Mouse (Mus musculus) heart, embryonic 14.5 days (tissue): Measurements from ENCODE around the gene Elavl3. TPM values are rescaled to one million over a fixed set of nuclear protein-coding genes. Genes with fewer than 3 reads are reported as not detected.

ENCODE experiments used
- ATAC-seq: fragments of 200-750 bp; cut with Nextera tagmentation; 2 replicates; pipeline ENCODE4 v1.8.0; 2017; ENCODE audit warnings: low read depth, moderate TSS enrichment; ENCODE audit not compliant: insufficient number of reproducible peaks, insufficient read depth, low FRiP score
- H3K27ac ChIP-seq, 2 experiments: fragments of 200-500 bp in 1 of 2; fragments of 300-500 bp in 1 of 2; sonication (generic) in 1 of 2; replicated peaks in 1 of 2; 2 replicates each; pipeline ENCODE4 v1.5.1; 2012 to 2014; ENCODE audit warnings: low read depth in 2 of 2, low read length in 2 of 2, control low read depth in 1 of 2, mild to moderate bottlenecking in 1 of 2, mixed read lengths in 1 of 2; ENCODE audit not compliant: control insufficient read depth in 1 of 2, insufficient read depth in 1 of 2
- H3K27me3 ChIP-seq: fragments of 300-500 bp; sonication (generic); 2 replicates; pipeline ENCODE4 v1.6.1; 2014; ENCODE audit warnings: mild to moderate bottlenecking, low read length, control low read depth; ENCODE audit not compliant: control insufficient read depth, insufficient read depth
- H3K36me3 ChIP-seq: fragments of 300-500 bp; sonication (generic); 2 replicates; pipeline ENCODE4 v1.6.1; 2014; ENCODE audit warnings: mild to moderate bottlenecking, control low read depth, low read length, mixed read lengths; ENCODE audit not compliant: control insufficient read depth, insufficient read depth
- H3K4me1 ChIP-seq, 2 experiments: fragments of 200-500 bp in 1 of 2; fragments of 300-500 bp in 1 of 2; sonication (generic) in 1 of 2; 2 replicates each; pipeline ENCODE4 v1.6.1; 2012 to 2014; ENCODE audit warnings: low read length in 2 of 2, control low read depth in 1 of 2, mixed read lengths in 1 of 2; ENCODE audit not compliant: control insufficient read depth in 2 of 2, insufficient read depth in 2 of 2
- H3K4me2 ChIP-seq: fragments of 300-500 bp; sonication (generic); 2 replicates; pipeline ENCODE4 v1.6.1; 2014; ENCODE audit warnings: mild to moderate bottlenecking, low read length
- H3K4me3 ChIP-seq, 2 experiments: fragments of 200-500 bp in 1 of 2; fragments of 300-500 bp in 1 of 2; sonication (generic) in 1 of 2; 2 replicates each; pipeline ENCODE4 v1.5.1; 2012 to 2014; ENCODE audit warnings: low read length in 2 of 2, mild to moderate bottlenecking in 2 of 2, control low read depth in 1 of 2, low read depth in 1 of 2, moderate library complexity in 1 of 2; ENCODE audit not compliant: control insufficient read depth in 1 of 2, insufficient read depth in 1 of 2
- H3K9ac ChIP-seq: fragments of 300-500 bp; sonication (generic); 2 replicates; pipeline ENCODE4 v1.6.1; 2014; ENCODE audit warnings: mild to moderate bottlenecking, low read length
- H3K9me3 ChIP-seq: fragments of 300-500 bp; sonication (generic); 2 replicates; pipeline ENCODE4 v1.6.1; 2016; ENCODE audit warnings: low read length, control low read depth; ENCODE audit not compliant: control insufficient read depth
- WGBS: fragments of 180-500 bp; shearing (Covaris S2); extraction: QIAGEN DNeasy Blood & Tissue Kit; methylation state at CpG from one replicate; pipeline ENCODE4 v1.1.7; 2014; 5-methylcytosine and 5-hydroxymethylcytosine counted together
- polyA plus RNA-seq: library from polyadenylated mRNA; unstranded; fragments of >200 nt; fragmentation: Nextera tagmentation; extraction: Ambion mirVana; gene quantifications from 2 replicates; pipeline ENCODE4 v1.2.1, GENCODE M21; 2014

Gene Elavl3
- polyA plus RNA-seq = 0.19 and 0.65 TPM in 2 replicates

- H3K4me3 ChIP-seq = peak within 1 kb of the TSS; percentile 30 to 39
- H3K4me1 ChIP-seq = peaks cover 8 to 20% of the 10 kb centered on the region in 2 experiments; a peak in 3 of 4 replicates
- peaks cover 4% of the 10 kb centered on the region; the same call in 1 of the 2 replicates for H3K36me3 ChIP-seq
- 1% methylated on average over 18 of the region's 28 CpGs for WGBS
- H3K27me3 ChIP-seq = peaks cover 68% of the 10 kb centered on the region
- no peak for ATAC-seq
- no peaks in the 10 kb centered on the region for H3K9me3 ChIP-seq
- H3K4me2 ChIP-seq = peak within 1 kb of the TSS; percentile 73
- peak within 1 kb of the TSS; percentile 48; the same call in 1 of the 2 replicates for H3K9ac ChIP-seq
- no peak within 1 kb of the TSS for H3K27ac ChIP-seq
These were observed at the start of gene Elavl3 for GRCm38 (mm10) chr9:22051958-22052254. Elavl3 (minus strand) TSS chr9:22052023.

- H3K4me1 ChIP-seq = peaks cover 13 to 15% of the 10 kb centered on the region in 2 experiments; a peak in 2 of 4 replicates
- peak overlapping the region; percentile 38 to 48 for H3K4me3 ChIP-seq
- H3K9me3 ChIP-seq = no peaks in the 10 kb centered on the region
- no peaks in the 10 kb centered on the region for H3K27me3 ChIP-seq
- peak overlapping the region; percentile 62 for H3K4me2 ChIP-seq
- H3K9ac ChIP-seq = peak overlapping the region; percentile 69
- under 1% methylated on average over 17 of the region's 18 CpGs for WGBS
- H3K27ac ChIP-seq = peak overlapping the region; percentile 68 to 86
- peaks cover 35% of the 10 kb centered on the region for H3K36me3 ChIP-seq
- ATAC-seq = peak; percentile 54
These were observed 48.1 kb upstream of the Elavl3 start for GRCm38 (mm10) chr9:22099922-22100321.

- no peaks in the 10 kb centered on the region for H3K27me3 ChIP-seq
- H3K36me3 ChIP-seq = peaks cover 31% of the 10 kb centered on the region
- peak within 1 kb of the TSS; percentile 38 to 48 for H3K4me3 ChIP-seq
- peak within 1 kb of the TSS; percentile 62 for H3K4me2 ChIP-seq
- WGBS = 3% methylated on average over 14 of the region's 14 CpGs
- H3K9me3 ChIP-seq = no peaks in the 10 kb centered on the region
- peak; percentile 60 for ATAC-seq
- peak within 1 kb of the TSS; percentile 68 to 86 for H3K27ac ChIP-seq
- peak within 1 kb of the TSS; percentile 69 for H3K9ac ChIP-seq
- peaks cover 13 to 15% of the 10 kb centered on the region in 2 experiments; a peak in 2 of 4 replicates for H3K4me1 ChIP-seq
These were observed 47.3 kb upstream of the Elavl3 start, which contains the start of gene Cnn1 for GRCm38 (mm10) chr9:22098993-22099696. Cnn1 (plus strand) TSS chr9:22099216.

GRCm38 (mm10) chr9:22095854-22096307 lies 44.1 kb upstream of the Elavl3 start:
- WGBS = 2% methylated on average over 24 of the region's 24 CpGs
- no peaks in the 10 kb centered on the region for H3K27me3 ChIP-seq
- H3K4me2 ChIP-seq = peak overlapping the region; percentile 72
- no peaks in the 10 kb centered on the region for H3K9me3 ChIP-seq
- no peaks in the 10 kb centered on the region for H3K36me3 ChIP-seq
- H3K4me1 ChIP-seq = peaks cover 12 to 15% of the 10 kb centered on the region in 2 experiments; a peak in 2 of 4 replicates
- peak overlapping the region; percentile 14 to 38 for H3K4me3 ChIP-seq
- H3K9ac ChIP-seq = peak overlapping the region; percentile 73
- peak overlapping the region; percentile 28 to 59; a peak in 2 of 4 replicates for H3K27ac ChIP-seq
- peak; percentile 44; the same call in 1 of the 2 replicates for ATAC-seq

GRCm38 (mm10) chr9:22092746-22093145 lies 40.9 kb upstream of the Elavl3 start:
- ATAC-seq = no peak
- Histone ChIP-seq H3K9me3 (no peaks in the 10 kb centered on the region), H3K9ac (no peak overlapping the region), H3K36me3 (no peaks in the 10 kb centered on the region), H3K4me2 (no peak overlapping the region), H3K4me1 (0 out of 4 replicates have a peak, but pooled peaks cover 0 to 5% of the 10 kb centered on the region in 2 experiments), H3K4me3 (no peak overlapping the region), H3K27ac (no peak overlapping the region), H3K27me3 (no peaks in the 10 kb centered on the region)
- WGBS = 80% methylated on average over 6 of the region's 6 CpGs

GRCm38 (mm10) chr9:22089986-22090385 lies 38.2 kb upstream of the Elavl3 start:
- no peak overlapping the region for H3K4me3 ChIP-seq
- 71% methylated on average over 7 of the region's 7 CpGs for WGBS

GRCm38 (mm10) chr9:22089281-22089680 lies 37.5 kb upstream of the Elavl3 start:
- 98% methylated on average over 7 of the region's 7 CpGs for WGBS
- no peak for ATAC-seq
- Histone ChIP-seq H3K4me3 (no peak overlapping the region), H3K4me2 (no peak overlapping the region), H3K27me3 (no peaks in the 10 kb centered on the region), H3K9ac (no peak overlapping the region), H3K36me3 (no peaks in the 10 kb centered on the region), H3K27ac (no peak overlapping the region), H3K9me3 (no peaks in the 10 kb centered on the region), H3K4me1 (peaks cover 4 to 12% of the 10 kb centered on the region in 2 experiments)

More at GRCm38 (mm10) chr9:22089986-22090385, 38.2 kb upstream of the Elavl3 start:
- no peaks in the 10 kb centered on the region for H3K9me3 ChIP-seq
- H3K4me2 ChIP-seq = no peak overlapping the region
- H3K36me3 ChIP-seq = no peaks in the 10 kb centered on the region
- H3K27ac ChIP-seq = no peak overlapping the region
- H3K4me1 ChIP-seq = peaks cover 4 to 12% of the 10 kb centered on the region in 2 experiments
- no peak overlapping the region for H3K9ac ChIP-seq
- no peak for ATAC-seq
- no peaks in the 10 kb centered on the region for H3K27me3 ChIP-seq
